Mouse (Mus musculus): ENCODE results near the gene Fam102a.

GRCm38 (mm10) chr2:32495185-32495726, 39.9 kb upstream of the Fam102a start:
- TF ChIP-seq ZC3H11A (IDR thresholded peaks at IDR 0.05; ENCODE audit: borderline replicate concordance, low read depth, low read length) (no peak), HCFC1 (IDR thresholded peaks at IDR 0.05; ENCODE audit: borderline replicate concordance, insufficient read depth, low read length) (no peak)
